Mouse (Mus musculus): ENCODE results near the gene Dkk2. TPM values are rescaled to one million over a fixed set of nuclear protein-coding genes. Genes with fewer than 3 reads are reported as not detected.
"Not testable (repeated sequence)": the region's sequence is repeated elsewhere in the genome, so short reads cannot be mapped to it uniquely, and the experiment has no call there.

The Dkk2 gene
- total RNA-seq (2021) = 1 to 10 TPM in 1 of 2 experiments, under 1 TPM in 1; 0.96 to 1.0 TPM
- long read RNA-seq, partial matches to known transcripts = 0 of 1 reads
- long read RNA-seq, other reads (novel, unspliced or antisense) = 1 of 1 reads

- DNase-seq (ENCODE audit: low spot score in 2 of 2) = peak; percentile 4 to 17
Measured at GRCm38 (mm10) chr3:132085112-132085822, at the start of gene Dkk2. Gene Dkk2 (plus strand): TSS chr3:132085292.

DNA sequence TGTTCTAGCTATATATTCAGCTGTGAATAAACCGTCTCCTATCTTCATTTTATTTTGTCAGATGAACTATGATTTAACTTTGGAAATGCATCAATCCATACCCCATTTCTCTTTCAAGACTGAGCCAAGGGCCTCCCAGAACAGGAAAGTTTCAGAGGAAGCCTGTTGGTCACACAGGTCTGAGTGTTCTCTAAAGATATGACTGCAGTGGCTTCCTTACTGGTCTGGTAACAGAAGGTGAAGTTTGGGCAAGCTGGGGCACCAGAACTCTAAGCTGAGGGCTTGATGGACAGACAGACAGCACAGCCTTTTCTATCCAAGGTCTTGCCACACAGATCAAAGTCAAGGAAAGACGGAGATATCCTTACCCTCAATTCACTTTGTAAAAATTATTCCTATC lies 48.4 kb upstream of the Dkk2 start:
- DNase-seq (ENCODE audit: low spot score in 2 of 2) = no peak

GRCm38 (mm10) chr3:132037670-132038069 lies 47.4 kb upstream of the Dkk2 start:
- DNase-seq (ENCODE audit: low spot score in 2 of 2) = no peak

GRCm38 (mm10) chr3:132040066-132040465 lies 45.0 kb upstream of the Dkk2 start:
- no peak for DNase-seq (ENCODE audit: low spot score in 2 of 2)

DNA sequence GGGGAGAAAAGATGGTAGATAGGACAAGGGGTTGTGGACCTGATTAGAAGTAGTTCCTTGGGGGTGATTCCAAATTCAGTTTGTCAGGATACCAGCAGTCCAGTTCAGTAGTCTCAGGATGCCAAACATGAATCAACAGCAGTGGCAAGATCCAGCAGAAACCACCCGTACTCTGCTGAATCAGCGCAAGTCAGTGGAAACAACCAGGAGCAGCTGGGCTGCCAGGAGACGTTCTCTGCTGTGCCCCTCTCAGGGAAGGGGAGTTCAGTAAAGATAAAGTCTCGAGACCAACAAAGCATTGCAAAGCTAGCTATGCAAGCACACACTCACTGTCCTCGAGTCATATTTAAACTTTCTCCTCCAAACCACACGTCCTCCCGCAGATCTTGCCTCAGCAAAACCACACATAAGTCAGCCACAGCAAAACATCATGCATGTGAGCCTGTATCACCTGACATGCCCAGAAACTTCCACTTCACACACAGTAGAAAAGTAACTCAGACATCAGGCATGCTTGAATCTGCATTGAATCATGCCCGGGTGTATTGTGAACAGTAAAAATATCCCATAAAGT lies 34.1 kb upstream of the Dkk2 start:
- DNase-seq (ENCODE audit: low spot score in 2 of 2) = no peak

GRCm38 (mm10) chr3:132062816-132063215 lies 22.3 kb upstream of the Dkk2 start:
- not testable (repeated sequence) for DNase-seq (ENCODE audit: low spot score in 2 of 2)

DNA sequence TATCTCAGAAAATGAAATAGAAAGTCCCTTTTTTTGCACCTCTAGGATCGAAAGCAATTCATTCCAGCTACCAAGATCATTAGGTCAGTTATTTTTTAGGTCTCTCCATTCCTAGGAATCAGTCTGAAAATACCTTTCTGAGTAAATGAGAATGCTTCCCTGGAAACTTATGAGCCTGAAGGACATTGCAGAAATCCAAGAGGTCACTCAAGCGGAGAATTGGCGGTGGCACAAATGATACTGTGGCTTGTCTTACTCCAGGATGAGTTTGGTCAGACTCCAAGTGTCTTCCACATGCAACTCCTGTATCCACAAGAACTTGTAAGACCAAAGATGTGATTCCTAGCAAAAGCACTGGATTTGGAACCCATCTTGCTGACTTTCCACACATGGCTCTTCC lies 21.7 kb upstream of the Dkk2 start:
- DNase-seq (ENCODE audit: low spot score in 2 of 2) = no peak

DNA sequence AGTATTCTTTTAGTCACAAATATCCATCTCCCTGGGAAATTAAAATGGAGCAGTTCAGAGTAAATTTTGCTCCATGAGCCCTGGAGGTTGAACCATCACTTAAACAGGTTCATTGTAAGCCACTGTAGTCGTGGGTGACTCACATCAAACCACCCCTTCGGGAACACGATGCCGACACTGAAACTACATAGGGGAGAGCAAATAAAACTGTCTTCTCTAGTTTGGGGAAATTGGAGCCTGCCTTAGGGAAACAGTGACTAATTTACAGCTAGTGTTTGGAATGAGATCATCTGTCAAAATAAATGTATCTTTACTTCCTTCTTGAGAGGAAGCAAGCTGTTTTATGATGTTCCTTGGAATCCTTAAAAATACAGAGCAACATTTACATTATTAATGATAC lies 21.1 kb upstream of the Dkk2 start:
- no peak for DNase-seq (ENCODE audit: low spot score in 2 of 2)

DNA sequence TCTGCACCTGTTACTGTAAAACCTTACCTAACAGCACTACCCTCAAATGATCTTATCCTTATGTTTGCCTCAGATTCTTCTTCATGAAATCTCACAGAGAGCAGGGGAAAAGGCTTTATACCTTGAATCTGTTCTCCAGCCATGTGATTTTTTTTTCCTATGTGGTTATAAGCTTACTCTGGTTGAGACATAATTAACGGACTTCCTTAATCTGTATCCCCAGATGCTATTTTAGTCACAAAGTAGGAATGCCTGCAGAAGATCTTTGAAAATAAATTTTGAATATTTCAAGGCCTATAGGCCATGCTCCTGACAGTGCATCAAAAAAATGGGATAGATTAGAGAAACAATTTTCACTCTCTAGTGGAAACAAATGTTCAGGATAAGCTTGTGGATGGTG lies 20.2 kb upstream of the Dkk2 start:
- DNase-seq (ENCODE audit: low spot score in 2 of 2) = no peak

DNA sequence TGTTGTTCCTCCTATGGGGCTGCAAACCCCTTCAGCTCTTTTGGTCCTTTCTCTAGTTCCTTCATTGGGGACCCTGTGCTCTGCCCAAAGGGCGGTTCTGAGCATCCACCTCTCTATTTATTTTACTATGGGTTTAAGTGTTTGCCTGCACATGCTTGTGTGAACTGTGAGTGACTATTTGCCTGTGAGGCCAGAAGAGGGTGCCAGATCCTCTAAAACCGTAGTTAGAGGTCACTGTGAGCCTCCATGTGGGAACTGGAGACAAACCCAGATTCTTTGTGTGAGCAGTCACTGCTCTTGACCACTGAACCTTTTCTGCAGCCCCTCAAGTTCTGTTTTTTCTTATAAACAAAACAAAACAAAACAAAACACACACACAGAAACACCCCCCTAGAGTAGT lies 14.1 kb upstream of the Dkk2 start:
- no peak for DNase-seq (ENCODE audit: low spot score in 2 of 2)

DNA sequence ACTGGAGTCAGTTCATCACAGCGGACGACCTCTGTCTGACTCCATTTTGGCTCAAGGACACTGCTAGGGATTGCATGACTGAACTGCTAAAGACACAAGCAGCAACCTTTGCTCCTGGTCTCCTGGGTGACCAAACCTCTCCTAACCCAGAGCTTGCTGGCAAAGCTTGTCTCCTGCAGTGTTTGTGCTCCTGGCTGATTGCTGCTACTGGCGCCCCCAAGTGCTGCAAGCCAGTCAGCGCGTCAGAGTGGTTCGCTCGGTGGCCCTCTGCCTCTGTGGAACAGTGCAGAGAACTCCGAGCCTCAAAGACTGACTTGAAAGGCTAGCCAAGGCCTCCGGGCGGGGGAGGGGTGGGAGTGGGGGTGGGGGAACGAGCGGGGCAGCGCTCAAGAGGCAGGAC lies 1.1 kb upstream of the Dkk2 start:
- peak; percentile 70 to 80 for DNase-seq (ENCODE audit: low spot score in 2 of 2)

DNA sequence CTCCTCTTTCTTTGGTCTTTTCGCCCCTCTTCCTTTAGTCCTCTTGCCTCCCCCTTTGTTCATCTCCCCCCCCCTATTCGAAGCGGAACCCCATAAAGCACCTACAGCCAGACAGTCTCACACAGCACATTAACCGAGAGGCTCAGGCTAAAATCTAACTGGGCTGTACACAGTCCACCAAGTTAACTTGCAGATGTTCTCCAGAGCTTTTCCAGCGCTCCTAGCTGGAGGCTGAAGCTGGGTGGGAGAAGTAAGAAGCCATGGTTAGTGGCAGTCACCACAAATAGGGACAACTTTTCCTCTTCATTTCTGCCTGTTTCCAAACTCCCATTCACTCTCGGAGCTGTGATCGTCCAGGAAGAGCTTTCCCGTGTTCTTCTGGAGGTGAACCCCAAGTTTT lies 412 bp upstream of the Dkk2 start:
- DNase-seq (ENCODE audit: low spot score in 2 of 2) = no peak

GRCm38 (mm10) chr3:132085823-132086350 lies 795 bp downstream of the Dkk2 start:
- peak; percentile 4 to 14 for DNase-seq (ENCODE audit: low spot score in 2 of 2)

DNA sequence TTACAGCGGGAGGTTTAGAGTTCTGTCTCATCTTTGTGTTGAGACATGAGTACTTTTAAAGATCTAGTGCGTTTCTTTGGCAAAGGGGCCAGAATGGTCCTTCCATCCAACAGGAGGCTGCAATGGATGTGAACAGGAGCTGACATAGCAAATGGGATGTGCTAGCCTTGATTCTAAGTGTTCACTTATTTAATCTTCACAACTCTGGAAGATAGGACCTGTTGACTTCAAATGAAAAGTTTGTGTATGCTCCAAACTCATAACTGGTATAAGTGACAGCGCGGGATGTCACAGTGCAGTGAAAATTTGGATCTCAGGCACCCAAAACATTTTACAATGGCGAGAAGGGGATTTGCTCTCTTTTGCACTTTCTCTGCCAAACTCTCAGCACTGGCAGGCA lies 1.4 kb downstream of the Dkk2 start:
- DNase-seq (ENCODE audit: low spot score in 2 of 2) = no peak

DNA sequence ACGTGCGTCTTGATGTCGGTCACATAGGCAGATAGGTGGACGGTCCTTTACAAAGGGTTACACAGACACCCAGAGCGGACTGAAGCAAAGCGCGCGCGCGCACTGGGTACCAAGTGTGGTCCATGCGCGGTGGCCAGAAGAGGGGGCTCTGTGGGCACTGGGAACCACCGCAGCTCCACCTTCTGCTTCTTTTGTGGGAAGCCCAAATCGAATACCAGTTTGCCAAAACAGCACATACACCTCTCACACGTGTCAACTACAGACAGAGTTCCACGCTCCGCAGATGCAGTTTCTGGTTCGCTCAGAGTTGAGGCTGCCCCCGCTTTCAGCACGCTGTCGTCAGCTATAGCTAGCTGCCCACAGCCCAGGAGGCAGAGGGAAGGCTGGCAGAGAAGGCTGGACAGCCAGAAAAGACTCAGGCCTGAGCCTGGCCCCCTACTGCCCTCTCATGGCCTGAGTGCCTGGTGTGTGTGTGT lies 2.0 kb downstream of the Dkk2 start:
- DNase-seq (ENCODE audit: low spot score in 2 of 2) = peak; percentile 51 to 58

GRCm38 (mm10) chr3:132092983-132093382 lies 7.9 kb downstream of the Dkk2 start:
- no peak for DNase-seq (ENCODE audit: low spot score in 2 of 2)

GRCm38 (mm10) chr3:132096296-132096695 lies 11.2 kb downstream of the Dkk2 start:
- DNase-seq (ENCODE audit: low spot score in 2 of 2) = no peak

GRCm38 (mm10) chr3:132100746-132101145 lies 15.7 kb downstream of the Dkk2 start:
- no peak for DNase-seq (ENCODE audit: low spot score in 2 of 2)

- DNase-seq (ENCODE audit: low spot score in 2 of 2) = peak; percentile 18 to 22
Measured at GRCm38 (mm10) chr3:132103020-132103419, 17.9 kb downstream of the Dkk2 start.

GRCm38 (mm10) chr3:132103454-132103853 lies 18.4 kb downstream of the Dkk2 start:
- DNase-seq (ENCODE audit: low spot score in 2 of 2) = no peak

GRCm38 (mm10) chr3:132115772-132116511 lies 30.9 kb downstream of the Dkk2 start:
- DNase-seq (ENCODE audit: low spot score in 2 of 2) = no peak

DNA sequence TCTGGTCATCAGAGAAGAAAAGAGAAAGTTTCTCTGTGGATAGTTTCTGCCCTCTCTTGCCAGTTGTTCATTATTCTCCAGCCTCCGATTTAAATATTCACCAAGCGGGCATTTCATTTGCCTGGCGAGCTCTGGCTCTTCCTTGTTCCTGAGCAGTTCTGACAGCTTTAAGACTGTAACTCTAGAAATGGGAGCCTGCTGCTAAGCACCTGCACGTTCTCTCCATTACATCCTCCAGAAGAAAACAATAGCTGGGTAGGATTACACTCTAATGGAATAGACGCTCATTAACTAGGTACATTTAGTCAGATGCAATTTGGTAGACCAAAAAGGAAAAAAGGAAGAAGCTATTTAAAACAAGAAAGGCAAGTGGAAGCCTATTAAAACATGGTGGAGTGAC lies 36.3 kb downstream of the Dkk2 start:
- no peak for DNase-seq (ENCODE audit: low spot score in 2 of 2)
